Mouse (Mus musculus) fibroblast of lung, adult 2 months (primary cell): ENCODE measurements at regions not wholly inside any gene's neighbourhood (a gene's known extent, or its start where the extent isn't known, plus 50 kb on each side); places are given as distances from the start of the nearest gene placed in this dataset.

Source experiments
- DNase-seq: peaks from one replicate; pipeline ENCODE4 v3.0.0-alpha.2; 2011; ENCODE audit warnings: low read depth

- no peak for DNase-seq
These were observed 57.8 kb upstream of the Zfand5 start for GRCm38 (mm10) chr19:21214253-21214652.

GRCm38 (mm10) chr19:21193461-21193860 is 78.6 kb upstream of the Zfand5 start:
- DNase-seq: no peak

GRCm38 (mm10) chr19:21192576-21192975 is 79.5 kb upstream of the Zfand5 start:
- DNase-seq: no peak

GRCm38 (mm10) chr19:21189216-21189615 is 82.9 kb upstream of the Zfand5 start:
- no peak for DNase-seq

- DNase-seq: no peak
These were observed 85.4 kb upstream of the Zfand5 start for GRCm38 (mm10) chr19:21186656-21187055.

- no peak for DNase-seq
These were observed 86.1 kb upstream of the Zfand5 start for GRCm38 (mm10) chr19:21186016-21186415.

GRCm38 (mm10) chr19:21183028-21183427 is 89.0 kb upstream of the Zfand5 start:
- no peak for DNase-seq

GRCm38 (mm10) chr19:21179886-21180285 is 92.2 kb upstream of the Zfand5 start:
- no peak for DNase-seq

GRCm38 (mm10) chr19:21175426-21175831 is 96.6 kb upstream of the Zfand5 start:
- DNase-seq: no peak

GRCm38 (mm10) chr19:21174636-21175035 is 97.4 kb upstream of the Zfand5 start:
- no peak for DNase-seq

- no peak for DNase-seq
These were observed 98.1 kb upstream of the Zfand5 start for GRCm38 (mm10) chr19:21173896-21174483.

- DNase-seq: no peak
These were observed 100.9 kb upstream of the Zfand5 start for GRCm38 (mm10) chr19:21171191-21171590.

- no peak for DNase-seq
These were observed 101.3 kb upstream of the Zfand5 start for GRCm38 (mm10) chr19:21170785-21171184.

GRCm38 (mm10) chr19:21166939-21167338 is 105.1 kb upstream of the Zfand5 start:
- no peak for DNase-seq

- no peak for DNase-seq
These were observed 105.6 kb upstream of the Zfand5 start for GRCm38 (mm10) chr19:21166465-21166860.

GRCm38 (mm10) chr19:21165763-21166464 is 106.2 kb upstream of the Zfand5 start:
- peak; percentile 18 for DNase-seq

GRCm38 (mm10) chr19:21163978-21164377 is 108.1 kb upstream of the Zfand5 start:
- DNase-seq: no peak

- DNase-seq: no peak
These were observed 111.1 kb upstream of the Zfand5 start for GRCm38 (mm10) chr19:21160946-21161345.

GRCm38 (mm10) chr19:21159189-21160137 is 112.6 kb upstream of the Zfand5 start:
- no peak for DNase-seq

GRCm38 (mm10) chr19:21154162-21154561 is 117.9 kb upstream of the Zfand5 start:
- DNase-seq: no peak

- DNase-seq: no peak
These were observed 120.1 kb upstream of the Zfand5 start for GRCm38 (mm10) chr19:21152027-21152426.

GRCm38 (mm10) chr19:21150849-21151248 is 121.2 kb upstream of the Zfand5 start:
- no peak for DNase-seq

GRCm38 (mm10) chr19:21150241-21150640 is 121.8 kb upstream of the Zfand5 start:
- no peak for DNase-seq
